Mouse (Mus musculus) limb, embryonic 12.5 days (tissue): ENCODE results near the gene Parvb. TPM values are rescaled to one million over a fixed set of nuclear protein-coding genes. Genes with fewer than 3 reads are reported as not detected.

Experiments
- ATAC-seq: fragments of 200-750 bp; cut with Nextera tagmentation; 2 replicates; pipeline ENCODE4 v1.8.0; 2017; ENCODE audit warnings: low read depth, moderate TSS enrichment; ENCODE audit not compliant: insufficient number of reproducible peaks, insufficient read depth, low FRiP score, low TSS enrichment
- H3K27ac ChIP-seq: fragments of 300-500 bp; sonication (generic); 2 replicates; pipeline ENCODE4 v1.5.1; 2016; ENCODE audit warnings: mild to moderate bottlenecking, moderate library complexity
- H3K27me3 ChIP-seq: fragments of 300-500 bp; sonication (generic); 2 replicates; pipeline ENCODE4 v1.6.1; 2016; ENCODE audit warnings: mild to moderate bottlenecking, moderate library complexity
- H3K36me3 ChIP-seq: fragments of 300-500 bp; sonication (generic); 2 replicates; pipeline ENCODE4 v1.6.1; 2016; ENCODE audit warnings: mild to moderate bottlenecking, moderate library complexity
- H3K4me1 ChIP-seq: fragments of 300-500 bp; sonication (generic); replicated peaks from 2 replicates; pipeline ENCODE4 v1.6.1; 2016
- H3K4me2 ChIP-seq: fragments of 300-500 bp; sonication (generic); 2 replicates; pipeline ENCODE4 v1.6.1; 2016; ENCODE audit warnings: mild to moderate bottlenecking, moderate library complexity
- H3K4me3 ChIP-seq: fragments of 300-500 bp; sonication (generic); replicated peaks from 2 replicates; pipeline ENCODE4 v1.5.1; 2016; ENCODE audit warnings: mild to moderate bottlenecking
- H3K9ac ChIP-seq: fragments of 300-500 bp; sonication (generic); replicated peaks from 2 replicates; pipeline ENCODE4 v1.6.1; 2016; ENCODE audit warnings: mild to moderate bottlenecking, moderate library complexity
- H3K9me3 ChIP-seq: fragments of 300-500 bp; sonication (generic); 2 replicates; pipeline ENCODE4 v1.6.1; 2016; ENCODE audit warnings: mild to moderate bottlenecking, moderate library complexity
- WGBS: fragments of 180-500 bp; shearing (Covaris S2); methylation state at CpG from one replicate; pipeline ENCODE4 v1.1.7; 2016; 5-methylcytosine and 5-hydroxymethylcytosine counted together
- polyA plus RNA-seq: library from polyadenylated mRNA; unstranded; fragments of >200 nt; fragmentation: Nextera tagmentation; extraction: Ambion mirVana; gene quantifications from 2 replicates; pipeline ENCODE4 v1.2.1, GENCODE M21; 2016

The Parvb gene
- polyA plus RNA-seq, 1 experiment from 2014 or later = 3.9 TPM

DNA sequence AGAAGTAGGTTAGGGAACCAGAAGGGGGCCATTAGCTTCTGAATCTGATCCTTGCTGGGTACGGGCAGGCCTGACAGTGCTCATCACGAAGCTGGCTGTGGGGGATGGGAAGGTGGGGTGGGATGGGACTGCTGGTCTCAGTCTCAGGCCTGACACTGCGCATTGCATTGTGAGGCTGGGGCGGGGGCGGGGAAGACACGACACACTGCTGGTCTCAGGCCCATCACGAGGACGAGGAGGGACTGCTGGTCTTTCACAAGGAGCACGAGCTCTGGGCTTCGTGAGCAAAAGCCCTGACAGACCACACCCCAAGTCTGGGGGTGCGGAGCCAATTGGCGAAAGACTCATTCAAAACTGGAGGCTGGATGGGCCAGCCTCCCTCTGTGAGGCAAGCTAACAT lies 93.9 kb downstream of the Parvb start:
- Histone ChIP-seq H3K9ac (no peak overlapping the region), H3K4me2 (no peak overlapping the region), H3K36me3 (no peaks in the 10 kb centered on the region), H3K9me3 (no peaks in the 10 kb centered on the region), H3K27ac (no peak overlapping the region), H3K27me3 (no peaks in the 10 kb centered on the region), H3K4me1 (peaks cover 6% of the 10 kb centered on the region; the same call in 1 of the 2 replicates), H3K4me3 (no peak overlapping the region)
- ATAC-seq = no peak
- WGBS = 54% methylated on average over 12 of the region's 12 CpGs

- Histone ChIP-seq H3K9me3 (no peaks in the 10 kb centered on the region), H3K4me2 (no peak overlapping the region), H3K27ac (no peak overlapping the region), H3K27me3 (no peaks in the 10 kb centered on the region), H3K9ac (no peak overlapping the region), H3K36me3 (no peaks in the 10 kb centered on the region), H3K4me1 (peaks cover 6% of the 10 kb centered on the region; the same call in 1 of the 2 replicates), H3K4me3 (no peak overlapping the region)
- 73% methylated on average over 10 of the region's 10 CpGs for WGBS
- ATAC-seq = no peak
Observed at GRCm38 (mm10) chr15:84328870-84329269, 97.0 kb downstream of the Parvb start.

GRCm38 (mm10) chr15:84329940-84330339 lies 98.1 kb downstream of the Parvb start:
- Histone ChIP-seq H3K4me3 (no peak overlapping the region), H3K9me3 (no peaks in the 10 kb centered on the region), H3K27me3 (no peaks in the 10 kb centered on the region), H3K27ac (no peak overlapping the region), H3K36me3 (no peaks in the 10 kb centered on the region), H3K4me2 (no peak overlapping the region), H3K4me1 (peaks cover 6% of the 10 kb centered on the region; the same call in 1 of the 2 replicates), H3K9ac (no peak overlapping the region)
- no peak for ATAC-seq
- WGBS = 82% methylated on average over 8 of the region's 8 CpGs

GRCm38 (mm10) chr15:84331066-84331612 lies 99.3 kb downstream of the Parvb start:
- H3K9me3 ChIP-seq = no peaks in the 10 kb centered on the region
- H3K4me3 ChIP-seq = no peak overlapping the region
- no peak overlapping the region for H3K27ac ChIP-seq
- H3K36me3 ChIP-seq = no peaks in the 10 kb centered on the region
- H3K4me2 ChIP-seq = no peak overlapping the region
- H3K27me3 ChIP-seq = no peaks in the 10 kb centered on the region
- 0 out of 2 replicates have a peak, but pooled peaks cover 8% of the 10 kb centered on the region for H3K4me1 ChIP-seq
- ATAC-seq = no peak
- H3K9ac ChIP-seq = no peak overlapping the region
- 82% methylated on average over 4 of the region's 4 CpGs for WGBS

- 46% methylated on average over 12 of the region's 12 CpGs for WGBS
- no peaks in the 10 kb centered on the region for H3K9me3 ChIP-seq
Observed at GRCm38 (mm10) chr15:84336281-84336817, 104.5 kb downstream of the Parvb start.

DNA sequence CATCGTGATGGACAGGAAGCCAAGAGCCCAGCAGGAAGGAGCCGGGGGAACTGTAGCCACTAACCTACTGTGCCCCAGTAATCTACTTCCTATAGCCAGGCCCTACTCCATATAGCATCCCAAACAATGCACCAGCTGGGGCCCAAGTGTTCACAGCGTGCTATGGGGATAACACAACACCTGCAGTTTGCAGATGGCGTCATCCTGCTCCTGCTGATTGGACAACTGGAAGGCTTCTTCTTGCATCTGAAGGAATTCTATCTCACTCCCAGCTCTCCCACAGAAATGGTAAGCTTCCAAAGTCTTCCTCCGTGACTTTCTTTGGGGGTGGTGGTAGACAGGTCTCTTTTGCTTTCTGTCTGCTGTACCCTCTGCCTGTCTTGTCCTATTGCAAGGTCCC lies 105.8 kb downstream of the Parvb start:
- Histone ChIP-seq H3K4me2 (no peak overlapping the region), H3K27ac (no peak overlapping the region), H3K36me3 (no peaks in the 10 kb centered on the region), H3K9ac (no peak overlapping the region), H3K27me3 (no peaks in the 10 kb centered on the region), H3K4me3 (no peak overlapping the region), H3K4me1 (peaks cover 8% of the 10 kb centered on the region; the same call in 1 of the 2 replicates), H3K9me3 (no peaks in the 10 kb centered on the region)
- WGBS = 74% methylated on average over 5 of the region's 5 CpGs
- ATAC-seq = no peak

More at GRCm38 (mm10) chr15:84336281-84336817, 104.5 kb downstream of the Parvb start:
- H3K4me2 ChIP-seq = no peak overlapping the region
- no peak overlapping the region for H3K4me3 ChIP-seq
- no peak overlapping the region for H3K9ac ChIP-seq
- H3K27me3 ChIP-seq = no peaks in the 10 kb centered on the region
- no peak for ATAC-seq
- no peak overlapping the region for H3K27ac ChIP-seq
- peaks cover 8% of the 10 kb centered on the region; the same call in 1 of the 2 replicates for H3K4me1 ChIP-seq
- no peaks in the 10 kb centered on the region for H3K36me3 ChIP-seq

DNA sequence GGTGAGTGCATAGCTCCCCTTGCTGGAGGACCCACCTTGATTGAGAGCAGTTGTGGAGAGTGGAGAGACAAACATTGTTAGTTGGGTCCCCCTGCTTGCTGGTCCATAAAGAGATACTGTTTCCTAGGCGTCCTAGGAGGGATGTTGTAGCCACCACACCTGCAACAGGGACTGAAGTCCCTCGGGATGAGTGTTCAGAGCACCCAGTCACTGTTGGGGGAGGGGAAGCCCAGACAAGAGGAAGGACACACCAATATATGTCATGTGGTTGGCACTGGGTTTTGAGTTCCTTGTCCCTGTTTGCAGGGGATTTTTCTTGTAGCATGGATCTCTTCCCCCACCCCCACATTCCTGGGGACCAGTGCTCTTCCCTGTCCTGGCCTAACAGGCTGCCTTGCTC lies 109.1 kb downstream of the Parvb start:
- no peak overlapping the region for H3K27ac ChIP-seq
- H3K27me3 ChIP-seq = no peaks in the 10 kb centered on the region
- no peak overlapping the region for H3K9ac ChIP-seq
- H3K9me3 ChIP-seq = no peaks in the 10 kb centered on the region
- 54% methylated on average over 2 of the region's 2 CpGs for WGBS
- no peak overlapping the region for H3K4me3 ChIP-seq
- no peaks in the 10 kb centered on the region for H3K36me3 ChIP-seq
- peaks cover 26% of the 10 kb centered on the region for H3K4me1 ChIP-seq
- no peak for ATAC-seq
- H3K4me2 ChIP-seq = no peak overlapping the region

- no peak for ATAC-seq
- 89% methylated on average over 4 of the region's 4 CpGs for whole genome bisulfite sequencing
- Histone ChIP-seq H3K4me2 (no peak overlapping the region), H3K36me3 (no peaks in the 10 kb centered on the region), H3K27ac (no peak overlapping the region), H3K4me1 (peaks cover 40% of the 10 kb centered on the region), H3K9me3 (peaks cover 9% of the 10 kb centered on the region; the same call in 1 of the 2 replicates), H3K9ac (no peak overlapping the region), H3K27me3 (no peaks in the 10 kb centered on the region), H3K4me3 (no peak overlapping the region)
Observed at GRCm38 (mm10) chr15:84348769-84349168, 116.9 kb downstream of the Parvb start.

DNA sequence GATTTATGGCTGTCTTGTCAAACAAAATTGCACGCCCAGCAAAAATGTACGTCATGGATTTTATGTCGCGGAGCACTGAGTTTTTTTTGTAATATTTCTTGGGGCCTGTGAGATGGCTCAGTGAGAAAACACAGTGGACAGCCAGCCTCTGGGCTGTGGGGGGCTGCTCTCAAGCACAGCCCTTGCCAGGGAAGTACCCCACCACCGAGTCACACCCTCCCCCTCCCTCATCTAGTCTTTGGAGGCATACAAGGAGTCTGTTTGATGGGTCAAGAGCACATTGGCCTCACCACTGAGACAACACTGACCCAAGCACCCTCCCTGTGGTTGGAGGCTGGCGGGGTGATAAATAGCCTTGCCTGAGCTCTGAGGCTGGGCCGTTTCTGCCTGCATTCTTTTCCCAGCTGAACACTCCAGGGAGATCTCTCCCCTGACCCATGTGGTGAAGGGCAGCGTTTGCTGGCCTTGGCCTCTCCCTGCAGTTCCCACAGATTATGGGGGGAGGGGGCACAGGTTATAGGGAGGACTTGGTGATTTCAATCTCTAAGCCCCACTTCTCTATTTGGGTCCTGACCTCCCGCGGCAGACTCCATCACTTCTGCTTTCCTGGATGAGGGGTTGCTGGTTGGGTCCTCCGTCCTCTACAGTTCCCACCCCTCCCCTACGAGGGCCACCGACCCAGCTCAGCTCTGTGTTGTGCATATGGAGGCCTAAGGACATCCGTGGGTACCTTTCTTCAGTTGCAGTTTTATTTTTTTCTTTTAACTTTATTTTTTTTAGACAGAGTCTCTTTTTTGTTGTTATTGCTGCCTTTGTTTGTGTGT lies 118.3 kb downstream of the Parvb start:
- Histone ChIP-seq H3K27ac (no peak overlapping the region), H3K4me1 (peaks cover 27% of the 10 kb centered on the region), H3K27me3 (no peaks in the 10 kb centered on the region), H3K4me2 (no peak overlapping the region), H3K36me3 (no peaks in the 10 kb centered on the region), H3K9ac (no peak overlapping the region), H3K4me3 (no peak overlapping the region), H3K9me3 (peaks cover 9% of the 10 kb centered on the region; the same call in 1 of the 2 replicates)
- ATAC-seq = no peak
- 54% methylated on average over 14 of the region's 14 CpGs for WGBS

DNA sequence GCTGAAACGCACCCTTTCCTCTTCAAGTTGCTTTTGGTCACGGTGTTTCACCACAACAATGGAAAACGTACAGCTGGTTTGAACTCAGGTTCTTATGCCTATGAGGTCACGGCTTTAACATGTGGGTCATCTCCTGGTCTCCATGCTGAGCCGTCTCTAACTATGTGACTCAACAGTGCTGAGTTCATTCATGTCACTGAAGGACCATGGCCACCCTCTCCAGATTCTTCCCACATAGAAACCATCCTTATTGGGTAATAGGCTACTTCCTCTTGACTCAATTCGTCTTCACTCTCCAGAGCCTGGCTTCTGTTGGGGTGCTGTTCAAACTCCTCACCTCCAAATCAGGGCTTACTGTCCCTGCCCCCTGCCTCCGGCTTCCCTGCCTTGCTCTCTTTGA lies 119.5 kb downstream of the Parvb start:
- no peak for ATAC-seq
- H3K9ac ChIP-seq = no peak overlapping the region

More for the DNA sequence above, 119.5 kb downstream of the Parvb start:
- no peaks in the 10 kb centered on the region for H3K27me3 ChIP-seq
- H3K36me3 ChIP-seq = no peaks in the 10 kb centered on the region
- H3K4me1 ChIP-seq = peaks cover 22% of the 10 kb centered on the region
- 87% methylated on average over 7 of the region's 7 CpGs for WGBS
- no peak overlapping the region for H3K27ac ChIP-seq
- no peak overlapping the region for H3K4me2 ChIP-seq
- no peak overlapping the region for H3K4me3 ChIP-seq
- peaks cover 9% of the 10 kb centered on the region; the same call in 1 of the 2 replicates for H3K9me3 ChIP-seq
